Mouse (Mus musculus) naive thymus-derived CD4-positive, alpha-beta T cell, adult 2 months (primary cell): Measurements from ENCODE around the gene Fut1.

Source experiments
- DNase-seq: peaks from one replicate; pipeline ENCODE4 v3.0.0-alpha.2; 2011; ENCODE audit warnings: low read depth

Gene Fut1

DNA sequence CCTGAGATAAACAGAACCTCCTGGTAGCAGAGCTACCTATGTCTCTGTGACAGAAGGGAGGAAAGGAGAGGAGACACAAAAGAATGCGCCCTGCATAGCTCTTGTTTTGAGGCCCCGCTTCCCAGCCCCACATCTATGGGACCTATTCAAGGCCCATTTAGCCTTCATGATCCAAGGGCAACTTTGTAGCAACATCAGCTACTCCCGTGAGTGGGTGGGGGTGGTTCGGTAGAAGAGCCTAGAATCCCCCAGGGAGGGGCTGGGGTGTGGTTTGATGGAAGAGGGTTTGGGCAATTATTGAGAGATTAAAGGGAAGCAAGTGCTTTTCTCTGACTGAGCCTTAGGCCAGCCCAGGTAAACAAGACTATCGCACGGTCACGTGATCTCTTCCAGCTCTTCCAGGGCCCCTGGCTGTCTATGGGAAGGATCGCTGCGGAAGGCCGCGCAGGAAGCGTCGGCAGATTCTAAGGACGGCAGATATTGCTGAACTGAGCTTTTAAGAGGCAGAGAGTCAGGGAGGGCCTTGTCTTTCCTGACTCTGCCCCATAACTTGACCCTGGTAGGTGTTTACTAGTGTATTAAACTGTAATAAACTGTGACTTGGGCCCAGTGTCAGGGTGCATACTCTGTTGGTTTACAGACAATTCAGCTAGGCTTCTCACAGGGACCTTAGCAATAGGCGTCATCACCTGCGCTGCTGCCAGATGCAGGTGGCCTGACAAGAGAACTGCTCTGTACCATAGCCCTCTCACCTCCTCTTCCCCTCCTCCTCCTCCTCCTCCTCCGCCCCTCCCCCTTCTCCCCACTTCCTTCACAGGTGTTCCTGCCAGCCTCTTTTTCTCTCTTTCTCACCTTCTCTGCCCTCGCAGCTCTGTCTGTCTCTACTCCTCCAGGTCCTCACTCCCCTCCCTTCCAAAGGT lies 17.9 kb upstream of the Fut1 start:
- DNase-seq = no peak

DNA sequence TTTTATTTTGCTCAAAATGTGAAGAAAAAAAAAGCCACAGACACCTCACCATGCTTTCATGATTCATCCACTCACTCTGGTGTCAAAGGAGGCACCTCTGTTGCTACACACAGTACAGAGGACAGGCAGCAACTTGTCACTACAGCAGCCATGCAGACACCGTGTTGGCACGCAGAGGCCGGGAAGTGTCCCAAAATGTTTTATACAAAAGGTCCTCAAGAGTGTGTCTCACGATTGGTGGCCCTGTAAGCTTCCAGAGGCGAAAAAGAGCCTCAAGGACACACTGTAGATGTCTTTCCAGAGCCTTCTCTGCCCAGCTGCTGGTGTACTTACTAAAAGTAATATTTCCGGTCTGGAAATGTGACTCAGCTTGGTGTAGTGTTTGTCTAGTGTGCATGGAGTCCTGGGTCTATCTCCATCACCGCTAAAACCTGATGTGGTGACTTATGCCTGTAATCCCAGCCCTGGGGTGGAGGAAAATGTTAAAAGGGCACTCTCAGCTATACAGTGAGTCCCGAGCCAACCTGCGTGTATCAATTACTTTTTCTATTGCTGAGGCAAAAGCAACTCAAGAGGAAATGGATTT lies 11.3 kb upstream of the Fut1 start:
- DNase-seq = no peak

DNA sequence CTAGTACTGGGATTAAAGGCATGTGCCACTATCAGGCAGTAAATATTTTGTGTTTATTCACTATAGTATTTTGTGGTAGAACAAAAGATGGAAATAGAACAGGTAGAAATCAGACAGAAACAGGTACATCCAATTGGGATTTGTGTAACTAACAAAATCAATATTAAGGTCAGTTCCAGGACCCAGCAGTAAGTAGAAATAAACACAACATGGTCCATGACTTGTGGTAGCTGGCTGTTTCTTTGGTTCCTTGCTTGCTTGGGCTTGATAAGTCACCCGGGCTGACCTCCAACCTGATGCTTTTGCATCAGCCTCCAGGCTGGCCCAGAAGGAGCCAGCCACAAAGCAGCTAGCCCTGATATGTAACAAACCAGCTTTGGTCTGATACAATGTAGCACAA lies 7.6 kb upstream of the Fut1 start:
- no peak for DNase-seq

DNA sequence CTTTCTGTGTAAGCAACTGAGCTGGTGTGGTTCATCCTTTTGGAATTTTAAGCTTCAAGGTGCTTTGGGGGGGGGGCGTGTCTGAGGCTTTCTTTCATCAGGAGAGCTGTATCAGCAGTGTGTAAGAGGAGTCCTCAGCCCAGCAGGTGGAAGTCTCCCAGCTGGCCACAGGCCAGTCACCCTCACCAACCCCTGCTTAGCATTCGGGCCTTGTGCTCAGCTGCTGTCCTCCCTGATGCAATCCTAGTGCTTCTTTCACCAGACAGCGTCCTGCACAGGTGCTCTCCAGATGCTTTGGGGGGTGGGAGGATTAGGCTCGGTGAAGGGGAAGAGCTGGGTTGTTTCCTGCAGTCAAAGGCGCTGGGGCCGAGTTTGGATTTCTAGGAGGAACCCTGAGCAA lies 812 bp upstream of the Fut1 start:
- no peak for DNase-seq

- no peak for DNase-seq
Observed at GRCm38 (mm10) chr7:45618316-45618715, 1.2 kb downstream of the Fut1 start.

DNA sequence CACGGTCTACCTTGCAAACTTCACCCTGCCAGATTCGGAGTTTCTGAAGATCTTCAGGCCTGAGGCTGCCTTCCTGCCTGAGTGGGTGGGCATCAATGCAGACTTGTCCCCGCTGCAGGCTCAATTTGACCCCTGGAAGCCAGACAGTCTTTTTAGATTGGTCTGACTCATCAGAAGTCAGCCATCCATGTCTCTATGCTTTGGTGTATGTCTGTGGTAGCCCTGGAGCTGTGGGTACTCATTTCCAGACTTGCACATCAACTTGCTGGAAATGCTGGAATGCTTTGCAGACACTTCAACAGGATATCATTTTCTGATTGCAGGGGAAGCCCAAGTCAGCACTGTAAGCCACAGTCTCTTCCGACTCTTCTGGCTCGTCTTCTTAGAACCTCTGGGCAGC lies 2.5 kb downstream of the Fut1 start:
- DNase-seq = no peak

GRCm38 (mm10) chr7:45621443-45621842 lies 4.4 kb downstream of the Fut1 start, which contains the start of gene Izumo1:
Izumo1 (plus strand) TSS chr7:45621811.
- peak; percentile 45 for DNase-seq

DNA sequence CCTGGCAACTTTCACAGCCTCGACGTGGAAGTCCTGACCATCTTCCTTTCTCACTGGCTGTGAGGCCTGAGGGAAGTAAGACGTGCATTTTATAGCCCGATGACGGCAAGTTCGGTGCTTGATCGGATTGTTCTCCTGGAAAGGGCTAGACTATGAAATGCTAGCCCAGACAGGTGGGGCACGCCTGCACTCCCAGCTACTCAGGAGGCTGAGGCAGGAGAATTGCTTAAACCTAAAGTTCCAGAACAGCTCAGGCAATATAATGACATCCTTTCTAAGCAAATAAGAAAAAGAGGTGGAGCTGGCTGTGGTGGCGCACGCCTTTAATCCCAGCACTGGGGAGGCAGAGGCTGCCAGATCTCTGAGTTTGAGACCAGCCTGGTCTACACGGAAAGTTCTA lies 6.4 kb downstream of the Fut1 start:
- DNase-seq = no peak

GRCm38 (mm10) chr7:45624718-45625117 lies 7.6 kb downstream of the Fut1 start:
- no peak for DNase-seq

- no peak for DNase-seq
Observed at GRCm38 (mm10) chr7:45625481-45625880, 8.4 kb downstream of the Fut1 start.

GRCm38 (mm10) chr7:45626571-45627076 lies 9.5 kb downstream of the Fut1 start:
- no peak for DNase-seq

- DNase-seq = no peak
Observed at GRCm38 (mm10) chr7:45627261-45627660, 10.2 kb downstream of the Fut1 start, which contains the start of gene Rasip1. Rasip1 (plus strand) TSS chr7:45627488.

DNA sequence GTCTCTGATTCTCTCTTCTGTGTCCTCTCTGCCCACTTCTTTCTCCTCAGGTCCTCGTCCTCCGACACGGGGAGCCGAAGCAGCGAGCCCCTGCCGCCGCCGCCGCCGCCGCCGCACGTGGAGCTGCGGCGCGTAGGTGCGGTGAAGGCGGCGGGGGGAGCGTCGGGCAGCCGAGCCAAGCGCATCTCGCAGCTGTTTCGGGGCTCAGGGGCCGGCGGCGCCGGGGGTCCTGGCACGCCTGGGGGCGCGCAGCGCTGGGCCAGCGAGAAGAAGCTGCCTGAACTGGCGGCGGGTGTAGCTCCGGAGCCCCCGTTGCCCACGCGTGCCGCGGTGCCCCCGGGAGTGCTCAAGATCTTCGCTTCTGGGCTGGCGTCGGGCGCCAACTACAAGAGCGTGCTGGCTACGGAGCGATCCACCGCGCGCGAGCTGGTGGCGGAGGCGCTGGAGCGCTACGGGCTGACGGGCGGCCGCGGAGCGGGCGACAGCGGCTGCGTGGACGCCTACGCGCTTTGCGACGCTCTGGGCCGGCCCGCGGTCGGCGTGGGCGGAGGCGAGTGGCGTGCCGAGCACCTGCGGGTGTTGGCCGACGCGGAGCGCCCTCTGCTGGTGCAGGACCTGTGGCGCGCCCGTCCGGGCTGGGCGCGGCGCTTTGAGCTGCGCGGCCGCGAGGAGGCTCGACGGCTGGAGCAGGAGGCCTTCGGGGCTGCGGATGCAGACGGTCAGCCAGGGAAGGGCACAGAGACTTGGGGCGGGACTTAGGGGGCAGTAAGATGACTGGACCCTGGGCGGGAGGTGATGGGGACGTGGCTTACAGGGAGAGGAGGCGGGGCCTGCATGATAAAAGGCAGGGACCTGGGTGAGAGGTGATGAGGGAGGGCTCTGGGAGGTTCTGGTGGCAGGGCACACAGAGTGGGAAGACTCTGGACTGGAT lies 11.5 kb downstream of the Fut1 start:
- DNase-seq = peak; percentile 92

- DNase-seq = no peak
Observed at GRCm38 (mm10) chr7:45630064-45630907, 13.2 kb downstream of the Fut1 start.

- DNase-seq = no peak
Observed at GRCm38 (mm10) chr7:45632499-45632898, 15.4 kb downstream of the Fut1 start.

DNA sequence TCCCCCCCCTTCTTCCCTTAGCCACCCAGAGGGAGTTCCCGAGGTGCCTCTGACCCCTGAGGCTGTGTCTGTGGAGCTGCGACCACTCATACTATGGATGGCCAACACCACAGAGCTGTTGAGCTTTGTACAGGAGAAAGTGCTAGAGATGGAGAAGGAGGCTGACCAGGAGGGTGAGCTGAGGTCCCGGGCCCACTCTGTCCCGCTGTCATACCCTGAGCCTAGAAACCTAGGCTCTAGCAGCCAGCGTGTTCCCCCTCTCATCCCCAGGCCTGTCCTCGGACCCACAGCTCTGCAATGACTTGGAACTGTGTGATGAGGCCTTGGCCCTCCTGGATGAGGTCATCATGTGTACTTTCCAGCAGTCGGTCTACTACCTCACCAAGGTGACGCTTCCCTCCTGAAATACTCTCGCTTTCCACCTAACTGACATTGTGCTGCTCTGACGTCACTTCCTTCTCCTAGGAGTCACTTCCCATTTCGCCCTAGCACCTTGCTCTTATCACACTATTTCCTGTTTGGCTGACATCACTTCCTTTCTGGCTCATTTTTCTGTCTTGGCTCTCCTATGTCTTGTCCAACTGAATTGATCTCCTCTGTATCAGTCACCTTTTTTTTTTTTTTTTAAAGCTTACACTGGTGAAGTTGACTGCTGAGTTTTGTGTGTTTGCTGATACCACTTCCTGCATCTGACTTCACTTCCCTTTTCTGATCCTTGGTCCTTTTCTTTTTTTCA lies 18.0 kb downstream of the Fut1 start:
- peak; percentile 46 for DNase-seq

DNA sequence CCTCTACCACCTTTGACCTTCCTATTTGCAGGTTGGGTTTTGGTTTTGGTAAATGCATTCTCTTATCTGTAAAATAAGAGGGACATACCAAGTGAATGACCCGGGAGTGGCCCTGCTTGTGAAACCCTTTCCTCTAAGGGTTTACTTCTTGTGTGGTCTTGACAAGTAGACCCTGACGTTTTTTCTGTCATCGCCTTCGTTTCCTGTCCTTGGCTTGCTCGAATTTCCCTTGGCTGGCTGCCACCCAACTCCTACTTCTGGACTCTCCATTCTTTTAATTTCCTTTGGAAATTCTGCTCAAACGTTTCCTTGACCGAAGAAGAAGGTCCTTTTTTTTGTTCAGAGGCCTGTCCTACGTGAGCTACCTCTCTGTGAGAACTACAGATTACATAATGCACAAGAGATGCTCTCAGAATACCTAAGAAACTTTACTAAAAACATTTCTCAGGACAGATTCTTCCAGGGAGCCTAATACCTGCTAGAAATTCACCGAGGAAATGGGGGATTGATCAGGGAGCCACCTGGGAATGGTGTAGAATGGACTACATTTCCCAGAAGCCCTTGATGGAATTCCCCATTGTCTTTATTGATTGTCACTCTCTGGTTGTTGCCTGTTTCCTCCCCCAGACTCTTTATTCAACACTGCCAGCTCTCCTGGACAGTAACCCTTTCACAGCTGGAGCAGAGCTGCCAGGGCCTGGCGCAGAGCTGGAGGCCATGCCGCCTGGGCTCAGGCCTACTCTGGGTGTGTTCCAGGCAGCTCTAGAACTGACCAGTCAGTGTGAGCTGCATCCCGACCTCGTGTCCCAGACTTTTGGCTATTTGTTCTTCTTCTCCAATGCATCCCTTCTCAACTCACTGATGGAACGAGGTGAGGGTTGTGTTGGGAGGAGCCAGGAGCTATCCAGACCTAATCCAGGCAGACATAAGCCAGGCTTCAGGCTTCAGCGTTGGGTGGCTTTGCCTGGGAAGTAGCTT lies 18.9 kb downstream of the Fut1 start:
- DNase-seq = no peak

- no peak for DNase-seq
Observed at GRCm38 (mm10) chr7:45637710-45638109, 20.6 kb downstream of the Fut1 start.
